Mouse (Mus musculus) thymus, postnatal 4 days (tissue): ENCODE results near the gene Zdhhc1.

Source experiments
- DNase-seq: peaks from one replicate; pipeline ENCODE4 v3.0.0; 2021

The Zdhhc1 gene

DNA sequence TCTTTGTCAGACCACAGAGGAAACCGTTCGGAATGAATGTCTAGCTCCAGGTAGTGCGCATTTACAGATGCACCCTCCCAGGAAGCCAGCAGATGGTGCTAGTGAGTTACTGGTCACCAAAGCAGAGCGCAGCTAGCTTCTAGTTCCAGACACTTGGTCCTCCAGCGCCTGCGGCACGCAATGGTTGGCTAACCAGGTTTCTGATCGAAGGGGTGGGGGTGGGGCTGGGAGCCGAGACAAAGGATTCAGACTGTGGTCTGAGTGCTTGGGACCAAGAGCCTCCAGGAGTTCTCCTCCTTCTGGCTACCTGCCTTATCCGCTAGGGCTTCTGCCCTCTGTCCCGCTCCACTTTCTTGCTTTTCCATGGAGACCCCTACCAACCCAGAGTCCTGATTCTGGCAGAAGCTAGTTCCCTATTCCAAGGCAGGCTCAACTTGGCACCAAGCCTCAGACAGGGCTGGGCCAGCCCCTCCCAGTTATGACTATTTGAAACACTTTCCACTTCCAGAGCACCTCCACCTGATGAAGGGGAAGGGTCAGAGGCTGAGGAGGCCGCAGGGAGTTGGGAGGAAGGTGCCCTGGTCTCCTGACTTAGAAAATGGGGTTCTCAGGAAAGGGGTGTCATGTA is 19.4 kb upstream of the Zdhhc1 start:
- peak; percentile 79 for DNase-seq

DNA sequence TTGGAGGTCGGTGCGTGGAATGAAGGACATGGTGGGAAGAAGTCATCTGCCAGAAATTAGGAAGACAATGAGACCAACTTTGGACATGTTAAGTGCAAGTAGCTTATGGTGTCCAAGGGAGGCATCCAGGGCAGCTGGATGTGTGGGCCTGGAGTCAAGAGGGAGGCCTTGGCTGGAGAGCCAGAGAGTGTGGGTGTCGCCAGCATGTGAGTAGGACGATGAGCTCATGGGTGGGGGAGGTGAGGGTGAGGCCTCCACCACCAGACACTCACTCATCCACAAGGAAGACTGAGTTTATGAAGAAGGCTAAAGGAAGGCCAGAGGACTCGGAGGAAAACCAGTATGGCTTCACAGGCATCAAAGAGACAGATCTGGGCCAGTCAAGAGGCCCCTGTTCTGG is 18.0 kb upstream of the Zdhhc1 start:
- DNase-seq = no peak

DNA sequence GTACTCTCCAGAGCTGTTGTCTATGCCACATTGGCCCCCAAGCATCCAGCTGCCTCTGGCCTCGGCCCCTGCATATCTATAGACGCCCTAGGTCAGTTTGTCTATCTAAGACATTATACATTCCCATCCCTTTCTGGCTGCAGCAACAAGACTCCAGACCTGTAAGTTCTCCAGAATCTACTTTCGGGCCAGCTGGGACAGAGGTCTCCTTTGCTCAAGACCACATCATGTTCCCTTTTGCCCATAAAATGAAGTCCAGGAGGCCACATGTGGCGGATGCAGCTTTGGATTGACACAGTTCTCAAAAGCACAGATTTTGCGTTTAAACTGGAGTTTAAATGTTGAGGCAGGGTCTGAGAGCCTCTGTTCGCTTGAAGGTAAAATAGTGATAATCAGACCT is 17.5 kb upstream of the Zdhhc1 start:
- no peak for DNase-seq

DNA sequence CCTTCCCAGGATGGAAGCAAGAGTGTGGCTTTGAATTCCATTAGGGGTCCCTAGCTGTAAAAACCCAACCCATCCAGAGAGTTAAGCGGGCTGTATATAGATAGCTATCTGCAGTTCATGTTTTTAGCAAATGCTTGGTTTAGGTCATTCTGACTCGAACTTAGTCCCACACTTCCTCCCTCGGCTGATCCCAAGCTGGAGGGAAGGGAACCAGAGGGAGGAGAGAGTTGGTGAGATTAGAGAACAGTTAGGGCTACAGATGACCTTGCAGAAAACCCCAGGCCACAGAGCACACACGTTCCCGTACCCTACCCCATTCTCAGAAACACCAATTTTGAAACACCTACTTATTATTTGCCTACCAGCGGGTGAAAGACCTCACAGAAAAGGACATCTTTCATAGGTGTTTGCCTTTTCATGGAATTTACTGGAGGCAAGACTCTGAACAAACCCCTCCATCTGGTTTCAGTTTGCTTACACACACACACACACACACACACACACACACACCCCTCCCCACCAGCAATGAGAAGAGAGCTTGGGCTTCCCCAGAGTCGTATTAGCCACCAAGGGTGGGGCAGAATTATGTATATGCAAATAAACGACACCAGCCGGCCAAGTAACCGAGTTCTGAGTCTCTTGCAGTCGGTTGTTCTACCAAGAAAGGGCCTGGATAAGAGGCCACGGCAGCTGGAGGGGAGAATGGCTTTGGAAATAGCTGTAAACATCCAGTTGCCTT is 13.5 kb upstream of the Zdhhc1 start:
- DNase-seq = no peak

DNA sequence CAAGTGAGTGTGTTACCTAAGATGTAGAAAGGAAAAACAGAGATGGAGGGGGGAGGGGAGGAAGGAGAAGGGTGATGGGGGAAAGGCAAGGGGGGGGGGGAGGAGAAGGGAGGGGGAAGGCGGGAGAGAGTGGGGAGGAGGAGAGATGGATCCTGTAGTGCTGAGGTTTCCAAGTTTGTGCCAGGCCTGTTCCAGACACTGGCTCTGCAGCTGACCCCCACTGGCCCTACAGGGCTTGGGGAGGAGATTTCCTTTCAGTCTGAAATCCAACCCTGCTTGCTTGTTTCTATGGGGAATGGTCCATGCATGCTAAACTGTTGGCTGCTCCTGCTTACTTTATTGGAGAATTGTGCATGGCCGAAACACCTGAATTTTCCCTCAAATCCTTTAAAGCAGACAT is 12.1 kb upstream of the Zdhhc1 start:
- no peak for DNase-seq

DNA sequence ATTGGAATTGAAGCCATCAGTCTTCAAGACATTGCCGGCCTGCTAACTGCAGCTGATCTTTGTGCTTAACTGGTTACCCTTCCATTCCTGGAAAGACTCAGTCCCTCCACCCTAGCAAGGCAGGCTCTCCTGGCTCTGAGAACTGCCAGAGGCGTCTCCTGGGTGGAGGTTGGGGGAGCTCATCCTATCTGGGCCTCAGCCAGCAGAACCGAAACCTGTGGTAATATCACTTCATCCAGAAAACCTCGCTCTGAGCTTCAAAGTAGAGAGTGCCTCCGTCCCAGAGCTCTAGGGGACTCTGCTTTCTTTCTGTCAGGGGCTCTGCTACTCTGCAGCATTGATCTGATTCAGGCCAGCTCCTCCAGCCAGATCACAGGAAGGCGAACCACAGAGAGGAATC is 10.3 kb upstream of the Zdhhc1 start:
- DNase-seq = no peak

DNA sequence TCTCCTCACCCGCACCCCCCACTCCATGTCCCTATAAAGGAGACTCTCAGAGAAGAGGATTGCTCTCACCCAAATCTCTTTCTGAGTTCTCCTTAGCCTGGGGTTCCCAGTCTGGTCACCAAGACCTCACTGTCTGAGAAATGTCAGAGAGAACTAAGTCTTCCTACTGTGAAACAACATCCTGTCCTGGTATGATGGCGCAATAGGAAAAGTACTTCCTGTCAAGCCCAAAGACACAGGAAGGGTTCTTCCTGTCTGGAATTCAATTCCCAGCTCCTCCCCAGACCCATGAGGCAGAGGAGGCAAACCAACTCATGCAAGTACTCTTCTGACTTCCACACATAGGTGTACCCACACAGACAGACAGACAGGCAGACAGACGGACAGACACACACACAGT is 7.9 kb upstream of the Zdhhc1 start:
- no peak for DNase-seq

DNA sequence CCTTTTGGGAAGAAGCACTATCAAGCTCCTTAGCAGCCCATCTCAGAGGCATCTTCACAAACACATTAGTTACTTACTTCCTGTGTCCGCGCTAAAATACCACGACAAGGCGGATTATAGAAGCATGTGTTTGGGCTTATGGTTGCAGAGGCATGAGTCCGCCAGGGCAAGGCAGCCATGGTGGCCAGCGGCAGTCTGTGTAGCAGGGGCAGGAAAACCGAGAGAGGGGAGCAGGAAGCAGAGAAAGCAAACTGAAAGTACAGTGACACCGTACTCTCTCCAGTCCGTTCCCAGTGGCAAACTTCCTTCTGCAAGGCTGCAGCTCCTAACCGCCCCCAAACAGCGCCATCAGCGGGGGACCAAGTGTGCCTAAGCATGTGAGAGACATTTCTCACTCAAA is 3.1 kb upstream of the Zdhhc1 start:
- peak; percentile 41 for DNase-seq

DNA sequence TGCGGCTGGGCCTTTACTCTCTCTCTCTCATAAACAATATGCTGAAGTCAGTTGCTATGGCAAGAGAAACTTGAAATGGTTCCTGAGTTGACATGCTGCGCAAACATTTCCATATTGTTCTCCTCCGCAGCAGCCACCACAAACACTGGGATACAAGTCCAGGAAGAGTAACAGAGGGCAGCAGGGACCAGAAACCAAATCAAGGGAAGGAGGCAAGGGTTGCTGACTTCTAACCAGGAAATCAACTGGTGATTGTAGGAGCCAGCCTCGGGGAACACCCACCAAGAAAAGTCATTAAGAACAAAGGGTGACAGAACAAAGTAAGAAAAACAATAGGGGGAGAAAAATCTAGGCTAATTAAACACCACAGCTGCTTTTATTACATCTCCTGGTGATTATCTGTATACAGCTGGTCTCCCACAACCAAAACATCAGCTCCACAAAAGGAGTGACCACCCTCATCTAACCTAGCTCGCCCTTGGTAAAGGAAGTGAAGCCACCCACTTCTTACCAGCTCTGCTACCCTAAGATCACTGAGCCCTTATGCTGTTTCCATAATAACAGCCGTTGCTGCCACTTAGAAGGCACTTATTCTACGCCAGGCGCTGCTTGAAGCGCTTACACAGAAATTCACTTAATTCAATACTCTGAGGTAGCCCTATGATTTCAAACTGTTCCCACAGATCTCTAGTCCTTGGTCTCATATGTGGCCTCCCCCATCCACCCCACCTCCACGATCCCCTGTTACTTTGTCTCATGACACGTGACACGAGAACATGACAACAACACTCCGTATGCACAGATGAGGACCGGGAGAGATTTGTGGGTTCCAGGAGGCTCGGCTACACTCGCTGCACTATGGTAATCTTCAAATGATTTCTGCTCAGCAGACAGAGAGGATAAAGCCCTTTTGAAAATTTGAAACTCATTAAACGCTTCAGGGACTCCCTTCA is 1.1 kb downstream of the Zdhhc1 start:
- DNase-seq = no peak

DNA sequence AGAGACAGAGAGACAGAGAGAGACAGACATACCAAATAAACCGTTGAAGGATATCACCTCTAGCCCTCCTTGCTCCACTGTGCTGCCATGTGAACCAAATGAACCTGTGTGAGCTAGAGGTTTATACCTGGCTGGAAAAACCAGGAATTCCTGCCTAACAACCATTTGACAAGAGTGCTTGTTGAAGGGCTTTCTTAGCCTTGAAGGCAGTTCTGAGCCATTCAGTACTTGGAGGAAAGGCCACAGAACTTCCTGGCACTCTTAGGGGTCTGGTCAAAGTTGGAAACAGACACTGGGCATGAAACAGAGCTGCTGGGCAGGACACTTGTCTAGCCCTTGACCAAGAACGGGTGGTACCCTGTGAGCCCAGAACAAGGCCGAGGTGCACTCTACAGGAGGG is 2.1 kb downstream of the Zdhhc1 start:
- no peak for DNase-seq

DNA sequence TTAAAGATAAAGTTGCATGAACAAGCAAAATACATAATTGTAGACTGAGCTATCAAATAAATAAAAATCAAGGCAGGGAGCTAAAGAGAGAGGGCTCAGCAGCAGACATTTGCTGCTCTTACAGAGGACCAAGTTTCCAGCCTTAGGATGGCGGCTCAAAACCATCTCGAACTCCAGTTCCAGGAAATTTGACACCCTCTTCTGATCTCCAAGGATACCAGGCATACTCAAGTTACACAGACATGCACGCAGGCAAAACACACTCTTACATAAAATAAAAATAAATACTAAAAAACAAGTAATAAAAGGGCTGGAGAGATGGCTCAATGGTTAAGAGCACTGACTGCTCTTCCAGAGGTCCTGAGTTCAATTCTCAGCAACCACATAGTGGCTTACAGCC is 3.2 kb downstream of the Zdhhc1 start:
- no peak for DNase-seq

DNA sequence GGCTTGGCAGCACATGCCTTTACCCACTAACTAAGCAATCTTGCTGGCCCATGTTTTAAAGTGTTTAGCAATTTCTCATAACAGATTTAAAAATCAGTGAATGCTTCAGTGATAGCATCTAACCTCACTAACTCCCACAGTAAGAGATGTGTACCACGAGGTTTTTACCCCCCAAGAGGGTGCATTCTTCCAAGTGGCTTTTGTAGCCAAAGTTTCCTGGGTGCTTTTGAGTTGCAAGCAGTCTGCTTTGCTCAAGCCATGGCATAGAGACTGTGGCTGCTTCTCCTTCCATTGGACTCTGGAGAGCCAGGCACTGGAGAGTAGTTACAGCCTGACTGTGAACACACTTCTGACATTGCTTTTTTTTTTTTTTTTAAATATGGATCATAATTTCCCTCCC is 7.4 kb downstream of the Zdhhc1 start:
- no peak for DNase-seq

DNA sequence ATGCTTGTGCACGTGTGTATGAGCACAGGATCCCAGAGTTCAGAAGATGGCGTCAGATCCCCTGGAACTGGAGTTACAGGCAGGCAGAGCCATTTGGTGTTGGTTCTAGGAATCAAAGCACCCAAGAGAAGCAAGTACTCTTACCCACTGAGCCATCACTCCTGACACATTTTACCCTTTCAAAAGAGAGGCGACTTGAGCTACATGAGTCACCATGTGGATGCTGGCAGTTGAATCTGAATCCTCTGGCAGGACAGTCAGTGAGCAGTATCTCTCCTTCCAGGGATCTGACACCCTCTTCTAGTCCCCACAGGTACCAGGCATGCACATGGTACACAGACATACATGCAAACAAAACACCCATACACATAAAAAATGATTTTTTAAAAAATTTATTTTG is 8.6 kb downstream of the Zdhhc1 start:
- DNase-seq = no peak

DNA sequence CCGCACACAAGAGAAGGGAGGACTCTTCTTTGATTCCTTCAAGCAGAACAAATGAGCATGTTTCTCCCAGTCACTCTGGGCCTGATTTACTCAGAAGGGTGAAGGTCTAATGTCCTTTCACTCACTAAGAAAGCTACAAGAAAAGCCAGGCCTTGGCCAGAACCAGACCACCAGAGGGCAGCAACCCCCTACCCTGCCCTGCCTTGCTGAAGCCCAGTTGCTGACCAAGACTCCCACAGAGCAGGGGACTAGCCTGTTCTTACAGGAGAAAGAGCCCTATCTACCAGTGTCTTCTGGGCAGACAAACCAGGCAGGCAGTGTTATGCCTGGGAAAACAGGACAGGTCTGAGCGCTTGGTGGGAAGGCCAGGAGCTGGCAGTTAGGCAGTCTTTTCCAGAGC is 12.3 kb downstream of the Zdhhc1 start:
- peak; percentile 64 for DNase-seq

DNA sequence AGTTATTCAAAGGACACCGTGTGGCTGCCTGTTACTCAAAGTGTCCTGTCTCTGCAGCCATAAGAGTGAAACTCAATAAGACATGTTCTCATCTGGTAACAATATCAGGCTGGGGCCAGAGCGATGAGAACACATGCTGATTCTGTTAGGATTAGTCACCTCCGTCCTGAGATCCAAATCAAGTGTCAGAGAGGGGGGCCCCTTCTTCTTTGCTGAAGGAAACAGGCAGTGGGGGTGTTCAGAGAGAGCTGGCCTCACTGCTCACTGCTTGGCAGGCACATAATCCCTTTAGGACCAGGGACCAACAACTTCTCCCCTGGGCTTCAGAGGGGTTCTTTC is 12.7 kb downstream of the Zdhhc1 start:
- no peak for DNase-seq

DNA sequence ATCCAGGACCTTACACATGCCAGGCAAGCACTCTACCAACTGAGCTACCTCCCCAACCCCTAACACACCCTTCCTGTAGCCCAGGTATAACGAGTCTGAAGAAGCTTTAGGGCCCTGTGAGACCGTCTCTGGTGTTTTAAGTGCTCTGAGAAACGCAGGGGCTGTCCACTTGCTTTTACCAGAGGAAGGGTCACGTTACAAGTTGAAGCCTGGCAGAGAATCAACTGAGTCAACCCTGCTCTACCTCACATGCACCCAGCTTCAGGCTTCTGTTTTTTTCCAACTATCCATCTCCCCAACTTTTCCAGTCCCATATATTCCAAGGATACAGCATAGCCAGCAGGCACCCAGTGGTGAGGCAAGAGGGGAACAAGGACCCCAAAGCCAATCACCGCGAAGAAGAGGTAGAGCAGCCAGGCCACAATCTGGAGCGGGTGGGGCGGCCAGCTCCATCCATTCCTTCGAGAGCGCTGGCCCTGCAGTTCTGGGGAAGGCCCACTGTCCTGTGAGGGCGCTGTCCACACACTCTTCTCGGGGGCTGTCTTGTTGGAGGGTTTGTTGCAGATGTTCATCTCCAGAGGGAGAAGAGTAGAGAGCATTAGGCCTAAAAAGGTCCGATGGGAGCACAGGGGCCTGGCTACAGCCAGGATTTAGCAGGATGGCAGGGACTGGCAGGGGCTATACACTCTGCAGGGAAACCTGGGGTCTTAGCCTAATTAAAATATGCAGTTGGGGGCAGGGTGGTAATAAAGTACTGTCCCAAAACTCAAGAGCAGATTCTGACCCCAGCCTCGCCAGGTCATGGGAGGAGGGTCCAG is 13.3 kb downstream of the Zdhhc1 start:
- DNase-seq = peak; percentile 38

DNA sequence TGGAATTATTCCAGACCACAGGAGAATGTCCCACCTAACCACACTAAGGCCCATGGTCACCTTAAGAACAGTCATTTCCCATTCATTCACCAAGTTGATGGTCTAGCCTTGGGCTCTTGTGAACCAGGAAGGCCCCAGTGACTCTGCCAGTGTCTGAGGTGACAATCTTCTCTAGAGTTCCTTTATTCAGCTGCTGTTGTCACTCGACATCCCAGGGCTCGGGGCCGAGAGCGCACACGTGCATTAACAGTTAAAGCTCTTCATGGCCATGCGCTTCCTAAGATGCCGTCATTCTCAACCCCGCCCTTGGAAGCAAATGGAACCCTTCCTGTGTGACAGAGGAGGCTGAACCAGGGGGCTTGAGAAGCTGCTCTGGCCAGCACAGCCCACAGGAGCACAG is 14.6 kb downstream of the Zdhhc1 start:
- no peak for DNase-seq

DNA sequence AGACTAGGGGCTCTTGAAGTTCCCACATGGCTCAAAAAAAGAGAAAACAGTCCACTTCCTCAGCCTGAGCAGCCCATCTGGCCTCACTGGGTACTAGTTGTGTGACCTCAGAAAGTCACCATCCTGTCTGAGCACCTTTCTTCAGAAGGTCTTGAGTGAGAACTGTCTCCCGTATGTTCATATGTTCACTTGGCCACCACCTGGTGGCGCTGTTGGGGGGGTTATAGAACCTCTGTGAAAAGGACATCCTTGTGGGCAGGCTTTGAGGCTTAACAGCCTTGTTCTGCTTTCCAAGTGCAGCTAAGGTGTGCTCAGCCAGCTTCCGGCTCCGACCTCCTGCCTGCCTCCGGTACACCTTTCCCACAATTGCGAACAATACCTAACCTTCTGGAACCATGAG is 15.2 kb downstream of the Zdhhc1 start:
- peak; percentile 78 for DNase-seq

DNA sequence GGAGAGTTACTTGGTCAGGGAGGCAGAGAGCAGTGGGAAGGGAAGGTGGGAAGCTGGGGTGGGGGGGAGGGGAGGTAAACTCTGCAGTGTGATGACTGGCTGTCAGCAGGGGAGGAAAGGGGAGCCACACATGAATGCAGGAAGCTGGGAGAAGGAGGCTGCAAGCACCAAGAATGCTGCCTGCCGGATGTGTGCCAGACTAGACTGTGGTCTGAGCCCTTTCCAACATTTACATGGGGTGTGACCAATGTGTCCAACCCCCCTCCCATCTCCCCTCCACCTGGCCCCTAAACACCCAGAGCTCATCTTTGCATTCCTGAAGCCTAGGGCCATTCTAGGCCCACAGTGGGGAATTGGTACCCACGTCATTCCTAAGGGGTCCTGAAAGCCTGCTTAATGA is 15.7 kb downstream of the Zdhhc1 start:
- DNase-seq = no peak

DNA sequence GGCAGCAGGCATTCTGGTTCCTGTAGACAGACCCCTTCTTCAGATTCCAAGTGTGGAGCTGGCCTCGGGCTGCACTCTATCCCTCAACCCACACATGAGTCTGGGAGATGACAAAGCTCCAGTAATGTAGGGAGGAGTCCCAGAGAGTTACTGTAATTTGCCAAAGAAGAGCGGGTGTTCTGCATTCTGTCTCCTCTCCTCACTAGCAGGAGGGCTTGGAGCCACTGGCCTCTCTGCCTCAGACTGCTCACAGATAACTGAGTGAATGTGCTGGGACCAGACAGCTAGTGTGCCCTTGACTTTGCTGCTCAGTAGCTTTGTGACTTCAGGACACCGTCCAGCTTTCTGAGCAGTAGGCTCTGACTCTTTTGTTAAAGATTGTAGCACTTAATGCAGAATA is 18.9 kb downstream of the Zdhhc1 start:
- no peak for DNase-seq

DNA sequence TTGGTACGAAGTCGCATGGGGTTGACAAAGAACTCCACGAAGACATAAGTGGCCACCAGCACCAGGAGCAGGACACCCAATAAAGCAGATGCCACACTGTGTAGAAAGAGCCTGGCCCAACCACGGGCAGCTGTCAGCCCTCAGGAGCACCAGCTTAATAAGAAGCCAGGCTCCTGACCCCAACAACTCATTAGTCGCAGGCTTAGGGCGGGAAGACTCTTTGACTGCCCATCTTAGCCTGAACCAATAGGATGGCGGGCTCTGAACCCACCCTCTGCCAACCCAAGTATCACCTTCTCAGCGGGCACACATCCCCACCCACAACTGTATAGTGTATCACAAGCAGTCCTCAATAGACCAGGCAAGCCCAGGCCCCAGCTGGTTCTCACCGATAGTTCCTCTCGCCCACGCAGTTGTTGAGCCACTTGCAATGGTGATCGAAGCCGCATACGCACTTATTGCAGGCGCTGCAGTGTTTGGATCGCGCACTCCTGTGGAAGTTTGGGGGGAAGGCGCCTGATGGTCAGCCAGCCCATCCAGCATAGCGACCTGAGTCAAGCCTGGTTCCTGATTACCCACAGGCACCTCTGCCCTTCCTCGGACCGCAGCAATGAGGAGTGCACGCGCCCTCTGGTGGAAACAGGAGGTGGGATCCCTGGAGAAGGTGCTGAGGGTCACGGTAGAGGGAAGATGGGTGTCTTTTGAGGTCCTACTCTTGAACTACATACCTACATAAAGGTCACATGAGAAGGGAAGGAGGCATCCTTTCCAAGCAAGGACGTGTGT is 19.9 kb downstream of the Zdhhc1 start:
- DNase-seq = peak; percentile 79

DNA sequence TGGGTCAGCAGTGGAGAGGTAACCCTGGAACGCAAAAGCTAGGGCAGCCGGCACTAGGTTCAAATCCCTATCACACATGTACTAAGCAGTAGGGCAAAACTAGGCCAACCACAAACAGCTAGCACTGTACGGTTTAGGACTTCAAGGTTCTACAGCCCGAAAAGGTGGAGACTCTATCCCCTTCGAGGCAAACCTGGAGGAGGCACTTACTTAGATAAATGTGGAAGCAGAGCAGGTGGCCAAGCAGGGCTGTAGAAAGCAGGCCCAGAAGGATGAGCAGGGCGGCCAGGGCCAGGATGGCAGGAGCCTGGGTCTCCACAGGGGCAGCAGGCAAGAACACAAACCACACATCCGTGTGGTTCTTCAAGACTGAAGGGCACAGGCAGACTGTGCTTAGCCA is 20.5 kb downstream of the Zdhhc1 start:
- no peak for DNase-seq
